Mouse (Mus musculus) B cell, adult 2 months (primary cell): ENCODE measurements around the gene Ncor2.
A peak's percentile ranks its signal among the peaks of the same experiment; 100 is the strongest.

Source experiments
- DNase-seq, 2 experiments: peaks; one replicate each; pipeline ENCODE4 v3.0.0; 2022

Gene Ncor2

DNA sequence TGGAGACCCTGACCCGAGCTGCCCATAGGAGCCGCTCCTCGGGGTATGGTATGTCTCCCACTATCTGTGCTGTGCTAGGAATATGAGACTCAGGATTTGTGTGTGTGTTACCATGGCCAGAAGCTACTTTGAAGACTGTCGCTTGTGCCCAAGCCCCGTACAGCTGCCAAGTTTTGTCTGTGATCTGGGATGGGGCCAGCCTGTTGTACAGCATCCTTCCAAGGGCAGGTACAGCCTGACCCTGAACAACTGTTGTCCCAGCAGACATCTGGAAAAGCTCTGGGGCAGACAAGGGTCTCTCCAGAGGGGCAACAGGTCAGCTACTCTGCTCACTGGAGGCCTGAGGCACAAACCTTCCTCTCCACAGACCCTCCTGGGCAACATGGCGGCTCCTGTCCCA is 95.3 kb downstream of the Ncor2 start:
- DNase-seq: no peak

DNA sequence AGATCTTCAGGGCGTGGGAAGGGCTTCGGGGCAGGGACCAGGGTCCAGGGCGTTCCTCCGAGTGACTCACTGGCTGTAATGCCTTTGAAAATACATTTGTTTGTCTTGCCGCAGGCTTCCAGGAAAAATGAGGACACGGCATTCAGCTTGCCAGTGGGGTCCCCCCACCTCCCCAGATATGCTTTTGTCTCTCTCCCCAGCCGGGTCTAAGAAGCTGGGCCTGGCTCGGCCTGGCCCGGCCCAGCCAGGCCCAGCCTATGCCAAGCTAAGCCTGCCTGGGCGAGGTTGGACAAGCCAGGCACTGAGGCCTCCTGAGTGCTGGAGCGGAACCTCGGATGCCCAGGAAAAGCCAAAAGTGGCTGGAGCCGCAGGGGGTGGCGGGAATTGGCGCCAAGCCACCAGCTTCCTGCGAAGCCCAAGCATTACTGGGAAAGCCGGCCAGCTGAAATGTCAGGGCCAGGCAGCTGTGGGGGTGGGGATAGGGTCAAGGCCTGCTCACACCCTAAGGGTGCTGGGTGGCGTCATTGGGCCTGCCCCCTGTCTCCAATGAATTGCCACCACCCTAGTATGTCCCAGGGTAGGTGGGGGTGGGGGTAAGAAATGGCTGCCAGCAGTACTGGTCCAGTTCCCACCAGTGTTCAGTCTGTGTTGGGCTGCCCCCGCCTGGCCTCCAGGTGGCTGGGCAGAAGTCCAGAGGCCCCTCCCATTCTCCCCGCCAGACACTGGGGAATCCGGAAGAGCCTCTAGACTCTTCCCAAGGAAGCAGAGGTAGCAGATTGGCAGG is 97.5 kb downstream of the Ncor2 start:
- no peak for DNase-seq

GRCm38 (mm10) chr5:125080787-125081317 is 98.2 kb downstream of the Ncor2 start:
- no peak for DNase-seq

DNA sequence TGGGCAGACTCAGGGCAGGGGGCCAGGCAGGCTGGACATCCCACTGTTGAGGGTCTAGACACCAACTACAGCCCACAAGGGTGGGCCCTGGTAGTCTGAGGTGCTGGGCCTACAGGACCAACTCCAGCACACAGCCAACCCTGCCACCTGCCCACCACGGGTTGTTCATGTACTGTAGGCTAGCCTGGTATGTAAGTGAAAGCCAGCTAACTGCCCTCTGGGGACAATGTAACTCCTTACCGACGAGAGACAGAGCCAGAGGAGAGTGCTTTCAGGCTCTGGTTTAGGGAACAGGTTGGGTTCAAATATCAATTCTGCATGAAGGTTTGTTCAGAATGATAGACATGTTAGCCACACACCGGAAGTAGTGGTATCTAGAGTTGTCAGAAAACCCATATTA is 98.7 kb downstream of the Ncor2 start:
- DNase-seq: no peak

DNA sequence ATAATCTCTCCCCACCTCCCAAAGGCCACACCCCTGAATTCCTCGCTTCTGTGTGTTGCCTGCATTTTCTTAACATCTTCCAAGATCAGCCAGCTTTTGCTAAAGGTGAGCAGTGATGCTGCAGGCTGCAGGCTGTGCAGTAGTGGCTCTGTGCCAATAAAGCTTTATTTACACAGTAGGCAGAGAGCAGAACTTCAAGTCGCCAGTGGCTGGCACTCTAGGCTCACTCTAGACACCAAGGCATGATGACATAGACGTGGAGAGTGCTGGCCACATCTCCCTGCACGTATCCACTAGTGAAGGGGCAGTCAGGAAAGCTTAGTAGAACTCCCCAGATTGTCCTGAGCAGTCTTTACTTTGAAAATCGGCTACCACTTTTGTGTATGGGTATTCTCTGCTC is 100.8 kb downstream of the Ncor2 start:
- DNase-seq: no peak

DNA sequence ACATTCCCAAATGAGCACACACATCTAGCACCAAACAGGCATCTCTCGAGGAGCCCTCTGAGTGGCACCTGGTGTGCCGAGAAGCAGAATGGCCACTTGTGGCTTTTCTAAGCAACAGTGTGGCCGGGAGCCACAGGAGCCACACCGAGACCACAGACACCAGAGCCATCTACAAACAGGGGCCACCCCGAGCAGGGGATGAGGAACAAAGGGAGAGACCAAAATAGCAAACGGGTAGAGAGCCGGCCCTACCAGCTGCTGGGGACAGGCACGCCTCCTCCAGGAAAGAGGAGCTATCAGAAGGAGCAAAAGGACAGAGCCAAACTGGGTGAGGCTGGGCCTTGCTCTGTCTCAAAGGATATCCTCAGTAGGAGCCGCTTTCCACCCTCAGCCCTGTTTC is 102.8 kb downstream of the Ncor2 start:
- DNase-seq: no peak

GRCm38 (mm10) chr5:125074571-125075171 is 104.3 kb downstream of the Ncor2 start:
- DNase-seq: peak; percentile 44 to 50

GRCm38 (mm10) chr5:125073896-125074295 is 105.1 kb downstream of the Ncor2 start:
- no peak for DNase-seq

DNA sequence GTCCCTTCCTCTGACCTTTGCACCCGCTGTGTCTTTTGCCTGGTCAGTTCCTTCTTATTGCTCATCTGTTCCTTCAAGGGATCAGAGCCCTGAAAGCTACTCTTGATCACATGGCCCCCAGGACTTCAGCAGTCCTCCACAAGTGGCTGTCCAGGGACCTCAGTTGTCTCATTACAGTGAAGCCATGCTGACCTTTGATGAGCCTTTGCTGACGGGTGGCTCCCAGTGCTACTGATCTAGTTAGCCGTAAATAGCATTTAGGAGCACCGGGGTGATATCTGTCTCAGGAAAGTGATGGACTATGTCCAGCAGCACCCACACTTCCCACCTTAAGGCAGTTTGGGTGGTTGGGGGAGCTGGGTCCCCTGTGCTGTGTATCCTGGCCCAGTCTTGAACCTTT is 105.7 kb downstream of the Ncor2 start:
- no peak for DNase-seq

- no peak for DNase-seq
These were observed 106.6 kb downstream of the Ncor2 start for GRCm38 (mm10) chr5:125072425-125072824.

DNA sequence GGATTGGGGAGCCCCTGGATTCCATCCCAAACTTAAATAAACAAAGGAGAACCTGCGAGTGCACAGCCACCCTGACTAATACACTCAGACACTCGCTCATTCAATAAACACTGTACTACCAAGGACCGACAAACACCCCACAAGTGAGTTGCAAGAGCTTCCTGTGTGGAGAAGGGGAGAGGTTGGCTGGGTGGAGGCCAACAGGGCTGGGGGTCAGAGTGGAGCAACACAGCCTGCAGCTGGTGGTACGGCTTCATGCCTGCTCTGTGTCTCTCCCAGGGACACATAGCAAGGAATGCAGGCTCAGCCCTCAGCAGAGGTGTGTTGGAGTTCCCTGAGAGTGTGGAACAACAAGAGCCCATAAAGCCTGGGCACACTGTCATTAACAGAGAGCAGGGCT is 107.1 kb downstream of the Ncor2 start:
- no peak for DNase-seq

GRCm38 (mm10) chr5:125070399-125070798 is 108.6 kb downstream of the Ncor2 start:
- DNase-seq: no peak

DNA sequence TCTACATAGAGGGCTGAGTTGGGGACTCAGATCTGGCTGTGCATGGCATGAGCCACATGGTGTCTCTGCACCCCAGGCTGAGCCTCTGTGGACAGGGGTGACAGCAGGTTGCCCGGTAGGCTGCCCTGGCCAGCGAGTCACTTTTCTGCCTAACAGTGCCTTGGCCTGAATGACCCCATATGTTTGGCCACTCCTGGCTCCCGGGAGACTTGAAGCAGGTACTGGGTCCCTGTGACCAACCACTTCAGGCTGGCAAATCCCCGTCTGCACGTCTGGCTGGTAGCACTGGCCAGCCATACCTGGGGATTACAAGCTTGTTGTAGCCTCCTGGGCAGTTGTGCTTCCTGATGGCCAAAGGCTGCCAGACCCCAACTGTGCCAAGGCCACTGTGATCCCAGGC is 109.1 kb downstream of the Ncor2 start:
- DNase-seq: no peak

GRCm38 (mm10) chr5:125069426-125069825 is 109.6 kb downstream of the Ncor2 start:
- no peak for DNase-seq

GRCm38 (mm10) chr5:125068371-125068951 is 110.6 kb downstream of the Ncor2 start:
- DNase-seq: no peak

DNA sequence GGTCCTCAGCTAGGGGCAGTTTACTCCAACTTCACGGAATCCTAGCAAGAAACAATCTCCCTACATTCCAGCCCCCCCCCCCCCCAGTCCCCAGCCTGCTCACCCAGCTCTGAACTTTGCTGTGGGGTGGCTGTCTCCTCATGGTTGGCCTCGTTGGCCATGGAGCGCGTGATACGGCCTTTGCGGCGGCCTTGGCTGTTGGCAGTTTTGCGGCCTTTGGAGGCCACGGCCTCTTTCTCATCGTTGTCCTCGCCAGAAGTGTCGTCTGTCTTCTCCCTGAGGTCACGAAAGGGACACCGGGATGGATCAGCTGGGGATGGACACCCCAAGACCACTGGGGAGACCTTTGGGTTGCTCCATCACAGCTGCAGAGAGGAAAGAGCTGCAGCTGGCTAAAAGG is 111.3 kb downstream of the Ncor2 start:
- DNase-seq: no peak

- peak; percentile 90 for DNase-seq
These were observed 112.2 kb downstream of the Ncor2 start for GRCm38 (mm10) chr5:125066479-125067471.

- no peak for DNase-seq
These were observed 116.0 kb downstream of the Ncor2 start for GRCm38 (mm10) chr5:125063015-125063414.

- peak; percentile 48 to 54 for DNase-seq
These were observed 120.8 kb downstream of the Ncor2 start for GRCm38 (mm10) chr5:125058267-125058668.

GRCm38 (mm10) chr5:125057555-125058266 is 121.3 kb downstream of the Ncor2 start:
- DNase-seq: peak; percentile 27 to 39

DNA sequence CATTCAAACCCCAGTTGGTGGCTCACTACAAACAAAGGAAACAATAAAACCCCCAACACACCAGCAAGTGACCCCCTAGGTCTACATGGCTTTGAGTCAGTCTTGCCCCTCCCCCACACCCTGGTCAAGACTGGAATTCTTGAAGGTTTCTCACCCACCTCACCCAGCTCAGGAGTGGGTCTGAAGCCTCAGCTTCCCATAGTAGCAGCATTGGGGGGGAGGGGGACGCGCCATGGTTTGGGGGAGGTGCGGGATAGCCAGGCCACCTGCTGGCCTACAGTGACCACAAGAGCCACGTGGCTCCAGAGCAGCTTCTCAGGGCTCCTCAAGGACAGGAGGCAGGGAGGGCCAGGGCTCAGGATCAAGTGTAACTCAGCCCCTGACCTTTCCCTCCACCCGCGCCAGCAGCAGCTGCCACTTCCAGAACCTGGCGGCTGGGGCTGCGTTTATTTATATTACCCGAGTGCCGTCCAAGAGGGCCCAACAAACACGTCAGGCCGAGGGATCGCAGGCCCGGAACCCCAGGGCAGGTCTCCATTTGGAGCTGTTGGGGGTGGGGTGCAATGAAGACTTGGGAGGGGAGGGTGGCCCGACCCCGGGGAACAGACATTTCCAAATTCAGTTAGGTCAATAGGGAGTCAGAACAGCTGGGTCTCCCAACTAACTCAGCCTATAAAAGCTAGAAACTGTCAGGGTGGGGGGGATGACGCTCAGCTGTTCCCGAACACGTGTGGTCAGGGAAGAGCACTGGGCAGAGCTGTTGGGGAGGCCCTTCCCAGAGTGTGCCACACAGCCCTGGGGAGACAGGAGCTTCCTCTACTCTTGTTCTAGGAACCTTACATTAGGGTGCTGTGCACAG is 122.1 kb downstream of the Ncor2 start:
- DNase-seq: peak in 1 of 2 experiments; percentile 10
